Mouse (Mus musculus) embryonic facial prominence, embryonic 10.5 days (tissue): ENCODE results near the gene Cnot3. TPM values are rescaled to one million over a fixed set of nuclear protein-coding genes. Genes with fewer than 3 reads are reported as not detected.

Experiments used
- DNase-seq: peaks from one replicate; pipeline ENCODE4 v3.0.0-alpha.2; 2017; ENCODE audit warnings: low spot score
- H3K27ac ChIP-seq: fragments of 300-500 bp; sonication (generic); replicated peaks from 2 replicates; pipeline ENCODE4 v1.5.1; 2016; ENCODE audit warnings: mild to moderate bottlenecking
- H3K27me3 ChIP-seq: fragments of 300-500 bp; sonication (generic); replicated peaks from 2 replicates; pipeline ENCODE4 v1.6.1; 2016; ENCODE audit warnings: low read depth, mild to moderate bottlenecking; ENCODE audit not compliant: poor library complexity, severe bottlenecking
- H3K36me3 ChIP-seq: fragments of 300-500 bp; sonication (generic); replicated peaks from 2 replicates; pipeline ENCODE4 v1.6.1; 2016; ENCODE audit warnings: mild to moderate bottlenecking, moderate library complexity
- H3K4me1 ChIP-seq: fragments of 300-500 bp; sonication (generic); 2 replicates; pipeline ENCODE4 v1.6.1; 2016
- H3K4me3 ChIP-seq: fragments of 300-500 bp; sonication (generic); 2 replicates; pipeline ENCODE4 v1.5.1; 2016; ENCODE audit warnings: mild to moderate bottlenecking, moderate library complexity
- H3K9me3 ChIP-seq: fragments of 300-500 bp; sonication (generic); 2 replicates; pipeline ENCODE4 v1.6.1; 2016; ENCODE audit warnings: mild to moderate bottlenecking
- WGBS: fragments of 180-500 bp; shearing (Covaris S2); methylation state at CpG from one replicate; pipeline ENCODE4 v1.1.7; 2016; 5-methylcytosine and 5-hydroxymethylcytosine counted together
- polyA plus RNA-seq: library from polyadenylated mRNA; unstranded; fragments of >200 nt; fragmentation: Nextera tagmentation; extraction: Ambion mirVana; gene quantifications from 2 replicates; pipeline ENCODE4 v1.2.1, GENCODE M21; 2016

Gene Cnot3
- polyA plus RNA-seq, 1 experiment from 2014 or later = 88.0 TPM

- no peaks in the 10 kb centered on the region for H3K9me3 ChIP-seq
- H3K36me3 ChIP-seq = peaks cover 38% of the 10 kb centered on the region
- 2% methylated on average over 32 of the region's 32 CpGs for WGBS
- peaks cover 6% of the 10 kb centered on the region for H3K4me1 ChIP-seq
- peak within 1 kb of the TSS; percentile 84 for H3K27ac ChIP-seq
- H3K27me3 ChIP-seq = no peaks in the 10 kb centered on the region
- DNase-seq = peak; percentile 89
- peak within 1 kb of the TSS; percentile 86 for H3K4me3 ChIP-seq
Measured at GRCm38 (mm10) chr7:3617242-3617995, 27.6 kb upstream of the Cnot3 start, which contains the start of gene Ndufa3. Ndufa3 (plus strand) TSS chr7:3617373.

GRCm38 (mm10) chr7:3629030-3629429 is 16.0 kb upstream of the Cnot3 start:
- H3K27me3 ChIP-seq = no peaks in the 10 kb centered on the region
- peaks cover 19% of the 10 kb centered on the region for H3K4me1 ChIP-seq
- DNase-seq = no peak
- WGBS = 32% methylated on average over 4 of the region's 4 CpGs
- peaks cover 58% of the 10 kb centered on the region for H3K36me3 ChIP-seq
- H3K4me3 ChIP-seq = peak overlapping the region; percentile 74
- peak overlapping the region; percentile 87 for H3K27ac ChIP-seq
- H3K9me3 ChIP-seq = no peaks in the 10 kb centered on the region

- Histone ChIP-seq H3K9me3 (no peaks in the 10 kb centered on the region), H3K27ac (peak within 1 kb of the TSS; percentile 87), H3K27me3 (no peaks in the 10 kb centered on the region), H3K36me3 (peaks cover 58% of the 10 kb centered on the region), H3K4me1 (peaks cover 19% of the 10 kb centered on the region), H3K4me3 (peak within 1 kb of the TSS; percentile 74)
- peak; percentile 93 for DNase-seq
- WGBS = 1% methylated on average over 47 of the region's 47 CpGs
Measured at GRCm38 (mm10) chr7:3629543-3630477, 15.3 kb upstream of the Cnot3 start, which contains the start of the genes Tfpt and Prpf31. Tfpt (minus strand) TSS chr7:3629929. Prpf31 (plus strand) TSS chr7:3629985.

- Histone ChIP-seq H3K27ac (peak overlapping the region; percentile 87; the same call in 1 of the 2 replicates), H3K9me3 (no peaks in the 10 kb centered on the region), H3K4me1 (peaks cover 19% of the 10 kb centered on the region), H3K4me3 (peak overlapping the region; percentile 74), H3K27me3 (no peaks in the 10 kb centered on the region), H3K36me3 (peaks cover 58% of the 10 kb centered on the region)
- no peak for DNase-seq
- WGBS = 64% methylated on average over 3 of the region's 3 CpGs
Measured at GRCm38 (mm10) chr7:3630478-3630815, 14.6 kb upstream of the Cnot3 start.

- Histone ChIP-seq H3K4me1 (peaks cover 32% of the 10 kb centered on the region), H3K27ac (no peak overlapping the region), H3K27me3 (no peaks in the 10 kb centered on the region), H3K9me3 (no peaks in the 10 kb centered on the region), H3K36me3 (peaks cover 61% of the 10 kb centered on the region), H3K4me3 (peak overlapping the region; percentile 98; the same call in 1 of the 2 replicates)
- WGBS = 75% methylated on average over 5 of the region's 5 CpGs
- no peak for DNase-seq
Measured at GRCm38 (mm10) chr7:3643412-3643811, 1.7 kb upstream of the Cnot3 start.

- 24% methylated on average over 9 of the region's 9 CpGs for WGBS
- H3K4me3 ChIP-seq = peak overlapping the region; percentile 98
- no peak for DNase-seq
- no peaks in the 10 kb centered on the region for H3K9me3 ChIP-seq
- 0 out of 2 replicates have a peak overlapping the region, but pooled peaks have one; percentile 26 for H3K27ac ChIP-seq
- H3K36me3 ChIP-seq = peaks cover 61% of the 10 kb centered on the region
- peaks cover 37% of the 10 kb centered on the region for H3K4me1 ChIP-seq
- no peaks in the 10 kb centered on the region for H3K27me3 ChIP-seq
Measured at GRCm38 (mm10) chr7:3643843-3644242, 1.2 kb upstream of the Cnot3 start.

- H3K36me3 ChIP-seq = peaks cover 61% of the 10 kb centered on the region
- peak overlapping the region; percentile 98 for H3K4me3 ChIP-seq
- peaks cover 38% of the 10 kb centered on the region for H3K4me1 ChIP-seq
- no peaks in the 10 kb centered on the region for H3K9me3 ChIP-seq
- H3K27ac ChIP-seq = peak overlapping the region; percentile 26; the same call in 1 of the 2 replicates
- WGBS = 1% methylated on average over 11 of the region's 11 CpGs
- no peak for DNase-seq
- H3K27me3 ChIP-seq = no peaks in the 10 kb centered on the region
Measured at GRCm38 (mm10) chr7:3644348-3644671, 758 bp upstream of the Cnot3 start.

GRCm38 (mm10) chr7:3645488-3646025 is 489 bp downstream of the Cnot3 start:
- Histone ChIP-seq H3K36me3 (peaks cover 61% of the 10 kb centered on the region), H3K4me1 (peaks cover 38% of the 10 kb centered on the region), H3K27ac (peak overlapping the region; percentile 97), H3K9me3 (no peaks in the 10 kb centered on the region), H3K4me3 (peak overlapping the region; percentile 98), H3K27me3 (no peaks in the 10 kb centered on the region)
- WGBS = under 1% methylated on average over 56 of the region's 58 CpGs
- no peak for DNase-seq

GRCm38 (mm10) chr7:3646188-3646587 is 1.1 kb downstream of the Cnot3 start:
- no peaks in the 10 kb centered on the region for H3K9me3 ChIP-seq
- WGBS = 28% methylated on average over 9 of the region's 9 CpGs
- peak overlapping the region; percentile 97 for H3K27ac ChIP-seq
- H3K4me1 ChIP-seq = peaks cover 38% of the 10 kb centered on the region
- peaks cover 61% of the 10 kb centered on the region for H3K36me3 ChIP-seq
- no peaks in the 10 kb centered on the region for H3K27me3 ChIP-seq
- H3K4me3 ChIP-seq = peak overlapping the region; percentile 98
- no peak for DNase-seq

GRCm38 (mm10) chr7:3646641-3647040 is 1.6 kb downstream of the Cnot3 start:
- WGBS = 71% methylated on average over 4 of the region's 4 CpGs
- H3K27me3 ChIP-seq = no peaks in the 10 kb centered on the region
- H3K9me3 ChIP-seq = no peaks in the 10 kb centered on the region
- H3K36me3 ChIP-seq = peaks cover 61% of the 10 kb centered on the region
- peaks cover 38% of the 10 kb centered on the region for H3K4me1 ChIP-seq
- no peak for DNase-seq
- H3K27ac ChIP-seq = peak overlapping the region; percentile 97; the same call in 1 of the 2 replicates
- peak overlapping the region; percentile 98 for H3K4me3 ChIP-seq

GRCm38 (mm10) chr7:3656966-3657365 is 11.9 kb downstream of the Cnot3 start:
- Histone ChIP-seq H3K4me1 (no peaks in the 10 kb centered on the region), H3K9me3 (no peaks in the 10 kb centered on the region), H3K27ac (no peak overlapping the region), H3K27me3 (no peaks in the 10 kb centered on the region), H3K36me3 (peaks cover 100% of the 10 kb centered on the region), H3K4me3 (no peak overlapping the region)
- no peak for DNase-seq
- 88% methylated on average over 4 of the region's 4 CpGs for WGBS

GRCm38 (mm10) chr7:3658578-3658977 is 13.5 kb downstream of the Cnot3 start:
- Histone ChIP-seq H3K27ac (no peak overlapping the region), H3K4me3 (no peak overlapping the region), H3K27me3 (no peaks in the 10 kb centered on the region), H3K4me1 (peaks cover 9% of the 10 kb centered on the region; the same call in 1 of the 2 replicates), H3K9me3 (no peaks in the 10 kb centered on the region), H3K36me3 (peaks cover 100% of the 10 kb centered on the region)
- no peak for DNase-seq
- 94% methylated on average over 14 of the region's 14 CpGs for WGBS
